Mouse (Mus musculus): ENCODE data around the gene Cyp4a10. TPM values are rescaled to one million over a fixed set of nuclear protein-coding genes. Genes with fewer than 3 reads are reported as not detected.

Gene Cyp4a10
- total and polyA plus RNA-seq, 2 experiments = 427 to 556 TPM

- Histone ChIP-seq H3K4me1 (ENCODE audit: control insufficient read depth, insufficient read depth, low read length) (peaks cover 14% of the 10 kb centered on the region), H3K79me2 (ENCODE audit: control insufficient read depth, insufficient read depth, low read length) (no peaks in the 10 kb centered on the region), H3K27me3 (ENCODE audit: control insufficient read depth, insufficient read depth, low read length) (no peaks in the 10 kb centered on the region), H3K27ac (replicated peaks; ENCODE audit: insufficient read depth, low read depth, low read length) (peak overlapping the region; percentile 74), H3K9ac (ENCODE audit: low read depth, low read length) (no peak overlapping the region), H3K4me3 (ENCODE audit: insufficient read depth, low read depth, low read length) (peak overlapping the region; percentile 37; the same call in 1 of the 2 replicates), H3K36me3 (ENCODE audit: control insufficient read depth, insufficient read depth, low read length) (peaks cover 9% of the 10 kb centered on the region)
- no peak for TF ChIP-seq POLR2A (IDR thresholded peaks at IDR 0.05; ENCODE audit: extremely low read depth, insufficient read depth, low read length)
- WGBS = 18% methylated on average over 4 of the region's 4 CpGs
- DNase-seq (ENCODE audit: extremely low read depth, low read depth, low spot score) = no peak
Measured at GRCm38 (mm10) chr4:115519444-115519843, 1.4 kb downstream of the Cyp4a10 start.

GRCm38 (mm10) chr4:115521766-115522165 is 3.7 kb downstream of the Cyp4a10 start:
- Histone ChIP-seq H3K27me3 (ENCODE audit: control insufficient read depth, insufficient read depth, low read length) (no peaks in the 10 kb centered on the region), H3K4me1 (ENCODE audit: control insufficient read depth, insufficient read depth, low read length) (peaks cover 11% of the 10 kb centered on the region; the same call in 1 of the 2 replicates), H3K79me2 (ENCODE audit: control insufficient read depth, insufficient read depth, low read length) (no peaks in the 10 kb centered on the region), H3K36me3 (ENCODE audit: control insufficient read depth, insufficient read depth, low read length) (peaks cover 18% of the 10 kb centered on the region), H3K4me3 (ENCODE audit: insufficient read depth, low read depth, low read length) (no peak overlapping the region), H3K27ac (replicated peaks; ENCODE audit: insufficient read depth, low read depth, low read length) (no peak overlapping the region), H3K9ac (ENCODE audit: low read depth, low read length) (no peak overlapping the region)
- DNase-seq (ENCODE audit: extremely low read depth, low read depth, low spot score) = no peak
- WGBS = 99% methylated on average over 2 of the region's 2 CpGs
- TF ChIP-seq CTCF (IDR thresholded peaks at IDR 0.05; ENCODE audit: low read depth, low read length) (no peak), POLR2A (IDR thresholded peaks at IDR 0.05; ENCODE audit: extremely low read depth, insufficient read depth, low read length) (no peak)

GRCm38 (mm10) chr4:115545101-115545500 is 27.0 kb downstream of the Cyp4a10 start:
- TF ChIP-seq POLR2A (IDR thresholded peaks at IDR 0.05; ENCODE audit: extremely low read depth, insufficient read depth, low read length) (no peak), CTCF (IDR thresholded peaks at IDR 0.05; ENCODE audit: low read depth, low read length) (no peak)
- no peak overlapping the region for H3K4me3 ChIP-seq (ENCODE audit: insufficient read depth, low read depth, low read length)
- DNase-seq (ENCODE audit: extremely low read depth, low read depth, low spot score) = no peak
- H3K36me3 ChIP-seq (ENCODE audit: control insufficient read depth, insufficient read depth, low read length) = no peaks in the 10 kb centered on the region
- no peak overlapping the region for H3K9ac ChIP-seq (ENCODE audit: low read depth, low read length)
- WGBS = 56% methylated on average over 1 of the region's 1 CpGs
- no peaks in the 10 kb centered on the region for H3K79me2 ChIP-seq (ENCODE audit: control insufficient read depth, insufficient read depth, low read length)
- no peaks in the 10 kb centered on the region for H3K4me1 ChIP-seq (ENCODE audit: control insufficient read depth, insufficient read depth, low read length)
- H3K27me3 ChIP-seq (ENCODE audit: control insufficient read depth, insufficient read depth, low read length) = no peaks in the 10 kb centered on the region
- no peak overlapping the region for H3K27ac ChIP-seq (replicated peaks; ENCODE audit: insufficient read depth, low read depth, low read length)

- H3K79me2 ChIP-seq (ENCODE audit: control insufficient read depth, insufficient read depth, low read length) = no peaks in the 10 kb centered on the region
- TF ChIP-seq CTCF (IDR thresholded peaks at IDR 0.05; ENCODE audit: low read depth, low read length) (no peak), POLR2A (IDR thresholded peaks at IDR 0.05; ENCODE audit: extremely low read depth, insufficient read depth, low read length) (no peak)
- no peaks in the 10 kb centered on the region for H3K27me3 ChIP-seq (ENCODE audit: control insufficient read depth, insufficient read depth, low read length)
- DNase-seq (ENCODE audit: extremely low read depth, low read depth, low spot score) = no peak
- H3K36me3 ChIP-seq (ENCODE audit: control insufficient read depth, insufficient read depth, low read length) = no peaks in the 10 kb centered on the region
- no peak overlapping the region for H3K9ac ChIP-seq (ENCODE audit: low read depth, low read length)
- no peaks in the 10 kb centered on the region for H3K4me1 ChIP-seq (ENCODE audit: control insufficient read depth, insufficient read depth, low read length)
- H3K4me3 ChIP-seq (ENCODE audit: insufficient read depth, low read depth, low read length) = no peak overlapping the region
- H3K27ac ChIP-seq (replicated peaks; ENCODE audit: insufficient read depth, low read depth, low read length) = peak overlapping the region; percentile 42
- WGBS = 69% methylated on average over 2 of the region's 2 CpGs
Measured at GRCm38 (mm10) chr4:115546141-115546828, 28.2 kb downstream of the Cyp4a10 start.

- H3K27ac ChIP-seq (replicated peaks; ENCODE audit: insufficient read depth, low read depth, low read length) = no peak overlapping the region
- TF ChIP-seq CTCF (IDR thresholded peaks at IDR 0.05; ENCODE audit: low read depth, low read length) = no peak
- no peak for TF ChIP-seq POLR2A (IDR thresholded peaks at IDR 0.05; ENCODE audit: extremely low read depth, insufficient read depth, low read length)
- H3K4me1 ChIP-seq (ENCODE audit: control insufficient read depth, insufficient read depth, low read length) = peaks cover 2% of the 10 kb centered on the region; the same call in 1 of the 2 replicates
- no peaks in the 10 kb centered on the region for H3K27me3 ChIP-seq (ENCODE audit: control insufficient read depth, insufficient read depth, low read length)
- H3K9ac ChIP-seq (ENCODE audit: low read depth, low read length) = no peak overlapping the region
- no peaks in the 10 kb centered on the region for H3K79me2 ChIP-seq (ENCODE audit: control insufficient read depth, insufficient read depth, low read length)
- peak; percentile 45 for DNase-seq (ENCODE audit: extremely low read depth, low read depth, low spot score)
- no peaks in the 10 kb centered on the region for H3K36me3 ChIP-seq (ENCODE audit: control insufficient read depth, insufficient read depth, low read length)
- WGBS = 75% methylated on average over 3 of the region's 3 CpGs
- H3K4me3 ChIP-seq (ENCODE audit: insufficient read depth, low read depth, low read length) = no peak overlapping the region
Measured at GRCm38 (mm10) chr4:115552726-115553125, 34.7 kb downstream of the Cyp4a10 start.

GRCm38 (mm10) chr4:115555513-115555912 is 37.4 kb downstream of the Cyp4a10 start:
- Histone ChIP-seq H3K4me3 (ENCODE audit: insufficient read depth, low read depth, low read length) (no peak overlapping the region), H3K9ac (ENCODE audit: low read depth, low read length) (no peak overlapping the region), H3K36me3 (ENCODE audit: control insufficient read depth, insufficient read depth, low read length) (no peaks in the 10 kb centered on the region), H3K79me2 (ENCODE audit: control insufficient read depth, insufficient read depth, low read length) (no peaks in the 10 kb centered on the region), H3K27me3 (ENCODE audit: control insufficient read depth, insufficient read depth, low read length) (no peaks in the 10 kb centered on the region), H3K27ac (replicated peaks; ENCODE audit: insufficient read depth, low read depth, low read length) (no peak overlapping the region), H3K4me1 (ENCODE audit: control insufficient read depth, insufficient read depth, low read length) (peaks cover 2% of the 10 kb centered on the region; the same call in 1 of the 2 replicates)
- WGBS = 14% methylated on average over 2 of the region's 2 CpGs
- peak; percentile 93 for DNase-seq (ENCODE audit: extremely low read depth, low read depth, low spot score)
- TF ChIP-seq CTCF (IDR thresholded peaks at IDR 0.05; ENCODE audit: low read depth, low read length) (no peak), POLR2A (IDR thresholded peaks at IDR 0.05; ENCODE audit: extremely low read depth, insufficient read depth, low read length) (no peak)
